Mouse (Mus musculus): ENCODE data around the gene Rpusd2. TPM values are rescaled to one million over a fixed set of nuclear protein-coding genes. Genes with fewer than 3 reads are reported as not detected.

Gene Rpusd2
- polyA plus RNA-seq, 1 experiment from 2014 or later, result 6.1 TPM

DNA sequence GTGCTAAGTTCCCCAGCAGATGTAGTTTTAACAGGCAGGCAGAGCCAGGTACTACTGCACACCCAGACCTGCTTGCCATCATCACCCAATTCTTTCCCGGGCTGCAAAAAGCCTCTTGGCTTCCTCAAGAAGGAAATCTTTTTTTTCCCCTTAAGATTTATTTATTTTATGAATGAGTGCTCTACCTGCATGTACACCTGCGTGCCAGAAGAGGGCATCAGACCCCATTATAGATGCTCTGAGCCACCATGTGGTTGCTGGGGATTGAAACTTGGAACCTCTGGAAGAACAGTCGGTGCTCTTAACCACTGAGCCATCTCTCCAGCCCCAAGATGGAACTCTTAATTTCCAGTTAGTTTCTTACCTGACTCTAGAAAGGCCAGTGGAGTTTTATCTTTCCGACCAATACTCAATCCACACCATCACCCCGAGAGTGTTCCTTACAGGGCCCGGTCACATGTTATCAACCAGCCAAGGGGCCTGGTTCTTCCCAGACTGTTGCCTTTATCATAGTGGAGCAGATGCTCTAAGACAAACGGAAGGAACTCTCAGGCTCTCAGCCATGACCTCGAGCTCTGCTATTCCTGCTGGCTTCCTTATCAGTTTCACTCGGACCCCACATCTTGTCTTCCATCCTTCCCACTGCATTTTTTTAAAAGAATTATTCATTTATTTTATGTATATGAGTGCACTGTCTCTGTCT, 9.9 kb upstream of the Rpusd2 start:
- no peaks in the 10 kb centered on the region for H3K9me3 ChIP-seq (ENCODE audit: control insufficient read depth, low read length)
- H3K4me1 ChIP-seq (ENCODE audit: control insufficient read depth, insufficient read depth, low read length), result peaks cover 5% of the 10 kb centered on the region
- 72% methylated on average over 9 of the region's 9 CpGs for WGBS
- peaks cover 7% of the 10 kb centered on the region for H3K36me3 ChIP-seq (ENCODE audit: control insufficient read depth, insufficient read depth, low read length)
- H3K27me3 ChIP-seq (ENCODE audit: control insufficient read depth, insufficient read depth, low read length), result no peaks in the 10 kb centered on the region
- no peak overlapping the region for H3K9ac ChIP-seq (ENCODE audit: low read length)
- H3K27ac ChIP-seq (replicated peaks; ENCODE audit: low read depth, low read length), result no peak overlapping the region
- ATAC-seq (ENCODE audit: insufficient number of reproducible peaks, low FRiP score, low TSS enrichment, low read depth), result no peak
- no peak overlapping the region for H3K4me2 ChIP-seq (ENCODE audit: low read depth, severe bottlenecking)
- DNase-seq (ENCODE audit: low spot score), result no peak
- no peak overlapping the region for H3K4me3 ChIP-seq (ENCODE audit: low read depth, low read length)

DNA sequence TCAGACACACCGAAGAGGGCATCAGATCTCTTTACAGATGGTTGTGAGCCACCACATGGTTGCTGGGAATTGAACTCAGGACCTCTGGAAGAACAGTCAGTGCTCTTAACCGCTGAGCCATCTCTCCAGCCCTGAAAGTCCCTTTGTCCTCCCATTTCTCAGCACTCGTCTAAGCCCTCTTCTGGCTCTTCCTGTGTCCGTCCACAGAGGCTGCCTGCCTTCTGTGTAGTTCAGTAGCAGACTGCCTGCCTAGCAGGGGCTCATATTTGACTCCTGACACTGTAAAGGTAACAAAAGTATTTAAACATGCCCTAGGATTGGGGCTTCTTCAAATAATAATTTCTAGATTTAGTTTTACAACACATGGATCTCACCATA, 9.4 kb upstream of the Rpusd2 start:
- 79% methylated on average over 4 of the region's 4 CpGs for WGBS

DNA sequence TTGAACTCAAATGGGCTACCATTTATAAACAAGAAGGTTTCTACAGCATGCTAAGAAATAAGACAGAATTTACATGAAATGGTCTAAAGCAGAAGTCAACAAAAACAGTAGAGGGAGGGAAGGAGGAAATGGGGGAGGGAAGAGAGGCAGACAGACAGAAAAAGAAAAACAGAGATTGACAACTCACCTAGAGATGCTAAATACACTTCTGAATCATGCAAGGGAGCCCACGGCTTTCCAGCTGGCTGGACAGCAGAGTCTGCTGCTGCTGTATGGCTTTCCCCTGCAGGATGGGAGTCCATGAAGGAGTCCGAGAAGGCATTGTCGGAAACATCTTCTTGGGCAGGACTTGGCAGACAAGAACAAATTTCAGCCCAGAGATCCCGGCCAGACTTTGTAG, 7.6 kb upstream of the Rpusd2 start:
- Histone ChIP-seq H3K4me1 (ENCODE audit: control insufficient read depth, insufficient read depth, low read length) (peaks cover 5% of the 10 kb centered on the region), H3K4me2 (ENCODE audit: low read depth, severe bottlenecking) (no peak overlapping the region), H3K27ac (replicated peaks; ENCODE audit: low read depth, low read length) (no peak overlapping the region), H3K9me3 (ENCODE audit: control insufficient read depth, low read length) (no peaks in the 10 kb centered on the region), H3K36me3 (ENCODE audit: control insufficient read depth, insufficient read depth, low read length) (peaks cover 3% of the 10 kb centered on the region; the same call in 1 of the 2 replicates), H3K4me3 (ENCODE audit: low read depth, low read length) (no peak overlapping the region), H3K27me3 (ENCODE audit: control insufficient read depth, insufficient read depth, low read length) (no peaks in the 10 kb centered on the region), H3K9ac (ENCODE audit: low read length) (no peak overlapping the region)
- ATAC-seq (ENCODE audit: insufficient number of reproducible peaks, low FRiP score, low TSS enrichment, low read depth) (no peak), DNase-seq (ENCODE audit: low spot score) (no peak)
- WGBS, result 89% methylated on average over 4 of the region's 4 CpGs

More for the DNA sequence above, 9.4 kb upstream of the Rpusd2 start:
- Histone ChIP-seq H3K36me3 (ENCODE audit: control insufficient read depth, insufficient read depth, low read length) (peaks cover 7% of the 10 kb centered on the region), H3K4me1 (ENCODE audit: control insufficient read depth, insufficient read depth, low read length) (peaks cover 5% of the 10 kb centered on the region), H3K27me3 (ENCODE audit: control insufficient read depth, insufficient read depth, low read length) (no peaks in the 10 kb centered on the region), H3K9ac (ENCODE audit: low read length) (no peak overlapping the region), H3K4me3 (ENCODE audit: low read depth, low read length) (no peak overlapping the region), H3K4me2 (ENCODE audit: low read depth, severe bottlenecking) (no peak overlapping the region), H3K9me3 (ENCODE audit: control insufficient read depth, low read length) (no peaks in the 10 kb centered on the region), H3K27ac (replicated peaks; ENCODE audit: low read depth, low read length) (no peak overlapping the region)
- DNase-seq (ENCODE audit: low spot score), result no peak
- no peak for ATAC-seq (ENCODE audit: insufficient number of reproducible peaks, low FRiP score, low TSS enrichment, low read depth)

DNA sequence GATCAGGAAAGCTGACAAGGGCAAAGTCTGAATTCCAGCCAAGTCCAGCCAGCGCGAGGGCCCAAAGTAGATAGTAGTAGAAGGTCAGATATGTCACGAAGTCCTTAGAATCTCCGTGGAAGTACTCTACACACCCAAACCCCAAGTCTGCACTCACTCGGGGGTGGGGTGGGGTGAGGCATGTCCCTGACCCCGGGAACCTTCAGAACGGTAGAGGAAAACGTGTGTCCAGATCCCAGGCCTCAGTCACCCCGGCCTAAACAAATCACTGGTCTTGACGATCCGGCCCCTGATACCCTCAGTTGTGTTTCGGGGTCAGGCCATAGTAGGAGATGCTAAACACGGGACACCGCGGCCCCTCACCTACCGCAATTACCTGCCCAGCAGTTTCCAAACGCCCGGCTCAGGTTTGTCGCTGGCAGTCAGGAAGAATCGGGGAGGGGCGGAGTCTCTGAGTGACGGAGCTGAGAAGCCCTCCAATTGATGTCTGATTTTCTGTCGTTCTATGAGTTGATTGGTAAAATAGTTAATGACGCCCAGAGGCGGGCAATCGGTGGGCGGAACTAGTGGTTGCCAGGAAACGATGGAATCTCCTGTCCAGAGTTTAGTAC, 5.5 kb upstream of the Rpusd2 start, which contains the start of gene Ccdc32:
Gene Ccdc32, minus strand, starts transcription at position 453 of the 611 bp plus-strand sequence.
- Histone ChIP-seq H3K36me3 (ENCODE audit: control insufficient read depth, insufficient read depth, low read length) (no peaks in the 10 kb centered on the region; the same call in 1 of the 2 replicates), H3K9me3 (ENCODE audit: control insufficient read depth, low read length) (no peaks in the 10 kb centered on the region), H3K4me2 (ENCODE audit: low read depth, severe bottlenecking) (peak within 1 kb of the TSS; percentile 87), H3K27ac (replicated peaks; ENCODE audit: low read depth, low read length) (no peak within 1 kb of the TSS), H3K4me1 (ENCODE audit: control insufficient read depth, insufficient read depth, low read length) (peaks cover 5% of the 10 kb centered on the region), H3K9ac (ENCODE audit: low read length) (peak within 1 kb of the TSS; percentile 66), H3K27me3 (ENCODE audit: control insufficient read depth, insufficient read depth, low read length) (no peaks in the 10 kb centered on the region), H3K4me3 (ENCODE audit: low read depth, low read length) (peak within 1 kb of the TSS; percentile 63)
- DNase-seq (ENCODE audit: low spot score) (peak; percentile 97), ATAC-seq (ENCODE audit: insufficient number of reproducible peaks, low FRiP score, low TSS enrichment, low read depth) (peak; percentile 88)
- WGBS, result under 1% methylated on average over 28 of the region's 28 CpGs

DNA sequence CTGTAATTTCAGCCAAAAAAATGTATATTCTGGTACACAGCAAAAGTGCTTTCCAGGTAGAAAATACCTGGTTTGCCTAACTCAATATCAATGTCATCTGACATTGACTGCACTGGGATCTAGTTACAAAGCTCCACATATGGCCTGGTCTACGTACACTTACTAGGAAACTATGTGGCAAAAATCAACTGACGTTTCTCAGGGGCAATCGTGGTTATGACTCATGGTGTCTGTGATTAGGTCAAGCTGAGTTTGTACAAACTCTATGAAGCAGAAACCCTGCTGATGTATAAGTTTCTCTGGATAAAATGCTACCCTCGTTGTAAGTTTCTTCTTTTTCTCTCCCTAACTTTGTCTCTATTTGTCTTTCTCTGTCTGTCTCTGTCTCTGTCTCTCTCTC, 2.4 kb upstream of the Rpusd2 start:
- Histone ChIP-seq H3K4me2 (ENCODE audit: low read depth, severe bottlenecking) (no peak overlapping the region), H3K36me3 (ENCODE audit: control insufficient read depth, insufficient read depth, low read length) (no peaks in the 10 kb centered on the region; the same call in 1 of the 2 replicates), H3K27ac (replicated peaks; ENCODE audit: low read depth, low read length) (no peak overlapping the region), H3K27me3 (ENCODE audit: control insufficient read depth, insufficient read depth, low read length) (no peaks in the 10 kb centered on the region), H3K9ac (ENCODE audit: low read length) (no peak overlapping the region), H3K4me3 (ENCODE audit: low read depth, low read length) (no peak overlapping the region), H3K4me1 (ENCODE audit: control insufficient read depth, insufficient read depth, low read length) (peaks cover 9% of the 10 kb centered on the region), H3K9me3 (ENCODE audit: control insufficient read depth, low read length) (no peaks in the 10 kb centered on the region)
- ATAC-seq (ENCODE audit: insufficient number of reproducible peaks, low FRiP score, low TSS enrichment, low read depth), result no peak
- no peak for DNase-seq (ENCODE audit: low spot score)
- 70% methylated on average over 4 of the region's 4 CpGs for WGBS

DNA sequence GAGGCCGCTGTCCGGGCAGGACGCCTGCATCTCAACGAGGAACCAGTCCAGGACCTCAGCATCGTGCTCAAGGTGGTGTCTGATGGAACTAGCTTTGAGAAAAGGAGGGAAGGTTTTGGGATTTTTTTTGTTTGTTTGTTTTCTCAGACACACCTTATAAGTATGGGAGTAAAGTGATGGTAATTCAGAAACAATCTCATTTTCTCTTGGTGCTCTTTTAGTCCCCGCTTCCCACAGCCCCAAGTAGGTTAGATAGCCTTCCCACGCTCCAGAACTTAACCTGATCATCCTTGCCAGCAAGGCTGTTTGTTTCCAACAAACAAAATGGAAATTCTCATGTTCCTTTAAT, 781 bp downstream of the Rpusd2 start:
- Histone ChIP-seq H3K36me3 (ENCODE audit: control insufficient read depth, insufficient read depth, low read length) (peaks cover 6% of the 10 kb centered on the region), H3K27me3 (ENCODE audit: control insufficient read depth, insufficient read depth, low read length) (no peaks in the 10 kb centered on the region), H3K4me3 (ENCODE audit: low read depth, low read length) (peak overlapping the region; percentile 88), H3K4me2 (ENCODE audit: low read depth, severe bottlenecking) (peak overlapping the region; percentile 82), H3K27ac (replicated peaks; ENCODE audit: low read depth, low read length) (peak overlapping the region; percentile 68; the same call in 1 of the 2 replicates), H3K9ac (ENCODE audit: low read length) (peak overlapping the region; percentile 84), H3K9me3 (ENCODE audit: control insufficient read depth, low read length) (no peaks in the 10 kb centered on the region), H3K4me1 (ENCODE audit: control insufficient read depth, insufficient read depth, low read length) (peaks cover 4% of the 10 kb centered on the region; the same call in 1 of the 2 replicates)
- DNase-seq (ENCODE audit: low spot score), result no peak
- WGBS, result 11% methylated on average over 7 of the region's 7 CpGs
- ATAC-seq (ENCODE audit: insufficient number of reproducible peaks, low FRiP score, low TSS enrichment, low read depth), result no peak

DNA sequence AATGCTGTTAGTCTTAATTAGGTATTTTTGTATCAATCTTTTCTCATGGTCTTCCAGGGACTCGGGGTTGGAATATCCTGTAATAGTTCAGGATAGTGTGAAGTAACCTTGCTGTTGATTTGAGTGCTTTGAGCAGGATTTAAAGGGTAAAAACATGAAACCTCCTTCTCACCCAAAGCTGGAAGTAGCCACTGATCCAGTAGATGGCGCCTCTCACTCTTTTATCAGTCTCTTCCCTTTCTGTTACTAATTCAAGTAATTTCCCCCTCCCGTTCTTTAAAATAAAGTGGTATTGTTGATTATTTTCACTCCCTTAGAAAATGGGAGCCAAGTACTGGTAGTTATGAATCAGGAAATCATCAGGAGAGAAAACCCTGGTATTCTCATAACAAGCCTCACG, 6.3 kb downstream of the Rpusd2 start:
- H3K9me3 ChIP-seq (ENCODE audit: control insufficient read depth, low read length), result no peaks in the 10 kb centered on the region
- H3K27ac ChIP-seq (replicated peaks; ENCODE audit: low read depth, low read length), result no peak overlapping the region
- no peaks in the 10 kb centered on the region for H3K4me1 ChIP-seq (ENCODE audit: control insufficient read depth, insufficient read depth, low read length)
- no peak overlapping the region for H3K9ac ChIP-seq (ENCODE audit: low read length)
- no peak overlapping the region for H3K4me3 ChIP-seq (ENCODE audit: low read depth, low read length)
- H3K27me3 ChIP-seq (ENCODE audit: control insufficient read depth, insufficient read depth, low read length), result no peaks in the 10 kb centered on the region
- WGBS, result 50% methylated on average over 4 of the region's 4 CpGs
- peaks cover 9% of the 10 kb centered on the region for H3K36me3 ChIP-seq (ENCODE audit: control insufficient read depth, insufficient read depth, low read length)
- H3K4me2 ChIP-seq (ENCODE audit: low read depth, severe bottlenecking), result no peak overlapping the region
- no peak for ATAC-seq (ENCODE audit: insufficient number of reproducible peaks, low FRiP score, low TSS enrichment, low read depth)
- no peak for DNase-seq (ENCODE audit: low spot score)

DNA sequence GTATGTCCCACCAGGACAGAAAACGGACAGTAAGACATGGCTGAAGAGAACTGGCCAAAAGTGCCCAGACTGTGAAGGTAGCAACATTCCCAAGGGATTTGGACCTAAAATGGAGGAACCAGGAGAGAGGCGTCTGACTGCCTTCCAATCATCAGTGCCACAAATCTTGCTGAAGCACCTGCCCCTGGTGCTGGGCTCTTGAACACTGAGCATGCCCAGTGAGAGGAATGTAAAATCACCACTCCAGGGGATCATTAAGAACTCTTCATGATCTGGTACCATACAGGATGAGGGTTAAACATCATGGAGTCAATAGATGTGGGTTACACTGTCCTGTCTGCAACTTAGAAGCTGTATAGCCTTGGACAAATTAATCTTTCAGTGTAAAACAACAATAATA, 10.6 kb downstream of the Rpusd2 start:
- H3K4me3 ChIP-seq (ENCODE audit: low read depth, low read length), result no peak overlapping the region
- H3K9me3 ChIP-seq (ENCODE audit: control insufficient read depth, low read length), result no peaks in the 10 kb centered on the region
- DNase-seq (ENCODE audit: low spot score), result no peak
- no peak overlapping the region for H3K27ac ChIP-seq (replicated peaks; ENCODE audit: low read depth, low read length)
- no peaks in the 10 kb centered on the region for H3K4me1 ChIP-seq (ENCODE audit: control insufficient read depth, insufficient read depth, low read length)
- ATAC-seq (ENCODE audit: insufficient number of reproducible peaks, low FRiP score, low TSS enrichment, low read depth), result no peak
- H3K27me3 ChIP-seq (ENCODE audit: control insufficient read depth, insufficient read depth, low read length), result no peaks in the 10 kb centered on the region
- no peak overlapping the region for H3K9ac ChIP-seq (ENCODE audit: low read length)
- no peak overlapping the region for H3K4me2 ChIP-seq (ENCODE audit: low read depth, severe bottlenecking)
- 75% methylated on average over 2 of the region's 2 CpGs for WGBS
- 0 out of 2 replicates have a peak, but pooled peaks cover 2% of the 10 kb centered on the region for H3K36me3 ChIP-seq (ENCODE audit: control insufficient read depth, insufficient read depth, low read length)

Measured in limb, embryonic 11.5 days (tissue).